Mouse (Mus musculus) forebrain, embryonic 16.5 days (tissue): Measurements from ENCODE around the gene S1pr3. TPM values are rescaled to one million over a fixed set of nuclear protein-coding genes. Genes with fewer than 3 reads are reported as not detected.
A peak's percentile ranks its signal among the peaks of the same experiment; 100 is the strongest.

Source experiments
- ATAC-seq: fragments of 200-750 bp; cut with Nextera tagmentation; 2 replicates; pipeline ENCODE4 v1.8.0; 2017; ENCODE audit warnings: mild to moderate bottlenecking, moderate library complexity
- H3K27ac ChIP-seq: fragments of 300-500 bp; sonication (generic); 2 replicates; pipeline ENCODE4 v1.5.1; 2014; ENCODE audit warnings: low read length, control low read depth
- H3K27me3 ChIP-seq: fragments of 300-500 bp; sonication (generic); replicated peaks from 2 replicates; pipeline ENCODE4 v1.6.1; 2014; ENCODE audit warnings: low read length; ENCODE audit not compliant: control insufficient read depth, insufficient read depth
- H3K36me3 ChIP-seq: fragments of 300-500 bp; sonication (generic); 2 replicates; pipeline ENCODE4 v1.6.1; 2014; ENCODE audit not compliant: control insufficient read depth, insufficient read depth
- H3K4me1 ChIP-seq: fragments of 300-500 bp; sonication (generic); replicated peaks from 2 replicates; pipeline ENCODE4 v1.6.1; 2014; ENCODE audit warnings: low read length; ENCODE audit not compliant: control insufficient read depth, insufficient read depth
- H3K4me2 ChIP-seq: fragments of 300-500 bp; sonication (generic); 2 replicates; pipeline ENCODE4 v1.6.1; 2014; ENCODE audit warnings: mild to moderate bottlenecking, low read length, control low read depth
- H3K4me3 ChIP-seq: fragments of 300-500 bp; sonication (generic); replicated peaks from 2 replicates; pipeline ENCODE4 v1.5.1; 2014; ENCODE audit warnings: mild to moderate bottlenecking, low read length, control low read depth
- H3K9ac ChIP-seq: fragments of 300-500 bp; sonication (generic); replicated peaks from 2 replicates; pipeline ENCODE4 v1.6.1; 2014; ENCODE audit warnings: low read depth, low read length, control low read depth
- H3K9me3 ChIP-seq: fragments of 300-500 bp; sonication (generic); 2 replicates; pipeline ENCODE4 v1.6.1; 2016; ENCODE audit warnings: low read length; ENCODE audit not compliant: control insufficient read depth
- WGBS: fragments of 180-500 bp; shearing (Covaris S2); extraction: QIAGEN DNeasy Blood & Tissue Kit; methylation state at CpG from one replicate; pipeline ENCODE4 v1.1.7; 2014; 5-methylcytosine and 5-hydroxymethylcytosine counted together
- polyA plus RNA-seq: library from polyadenylated mRNA; unstranded; fragments of >200 nt; fragmentation: Nextera tagmentation; extraction: Ambion mirVana; gene quantifications from 2 replicates; pipeline ENCODE4 v1.2.1, GENCODE M21; 2015

The S1pr3 gene
- 11.2 and 13.1 TPM in 2 replicates for polyA plus RNA-seq

GRCm38 (mm10) chr13:51408519-51409001 is at the start of gene S1pr3:
Gene S1pr3, plus strand, starts transcription at chr13:51408639.
- Histone ChIP-seq H3K27ac (no peak within 1 kb of the TSS), H3K27me3 (0 out of 2 replicates have a peak, but pooled peaks cover 4% of the 10 kb centered on the region), H3K4me1 (peaks cover 19% of the 10 kb centered on the region), H3K4me3 (peak within 1 kb of the TSS; percentile 38), H3K9me3 (no peaks in the 10 kb centered on the region), H3K9ac (peak within 1 kb of the TSS; percentile 52), H3K36me3 (no peaks in the 10 kb centered on the region), H3K4me2 (peak within 1 kb of the TSS; percentile 62)
- peak; percentile 75 for ATAC-seq
- WGBS, result under 1% methylated on average over 33 of the region's 33 CpGs

DNA sequence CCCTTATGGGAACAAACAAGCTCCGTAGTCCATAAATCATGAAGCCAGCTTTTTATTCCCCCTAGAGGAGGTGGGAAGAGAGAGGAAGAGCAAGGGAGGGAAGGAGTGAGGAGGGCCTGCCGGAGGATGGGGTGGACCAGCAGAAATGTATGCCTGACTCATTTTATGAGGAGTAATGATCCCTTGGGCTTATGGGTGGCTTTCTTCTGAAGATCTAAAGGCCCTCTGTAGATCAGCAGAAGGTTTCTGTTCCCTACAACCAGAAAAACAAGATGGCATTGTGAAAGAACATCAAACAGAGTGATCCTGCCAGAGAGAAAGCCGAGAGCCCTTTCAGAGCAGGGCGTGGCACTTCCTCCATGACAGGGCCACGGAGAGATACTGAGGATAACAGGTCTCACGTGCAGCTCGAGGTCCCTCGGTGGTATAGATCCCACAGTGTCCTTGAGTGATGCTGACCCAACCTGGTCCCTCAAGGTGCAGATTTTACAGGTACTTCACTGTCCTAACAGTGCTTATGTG is 47.9 kb upstream of the S1pr3 start:
- Histone ChIP-seq H3K4me2 (no peak overlapping the region), H3K27ac (no peak overlapping the region), H3K27me3 (no peaks in the 10 kb centered on the region), H3K4me3 (no peak overlapping the region), H3K36me3 (no peaks in the 10 kb centered on the region), H3K9me3 (no peaks in the 10 kb centered on the region), H3K4me1 (no peaks in the 10 kb centered on the region), H3K9ac (no peak overlapping the region)
- ATAC-seq, result no peak
- 90% methylated on average over 8 of the region's 8 CpGs for WGBS

- Histone ChIP-seq H3K9me3 (no peaks in the 10 kb centered on the region), H3K27ac (no peak overlapping the region), H3K4me2 (no peak overlapping the region), H3K27me3 (no peaks in the 10 kb centered on the region), H3K4me1 (no peaks in the 10 kb centered on the region), H3K36me3 (no peaks in the 10 kb centered on the region), H3K4me3 (no peak overlapping the region), H3K9ac (no peak overlapping the region)
- WGBS, result 87% methylated on average over 7 of the region's 7 CpGs
- no peak for ATAC-seq
These were observed 45.0 kb upstream of the S1pr3 start for GRCm38 (mm10) chr13:51363390-51363789.

GRCm38 (mm10) chr13:51363985-51364384 is 44.5 kb upstream of the S1pr3 start:
- no peak overlapping the region for H3K27ac ChIP-seq
- no peak overlapping the region for H3K4me3 ChIP-seq
- H3K4me2 ChIP-seq, result no peak overlapping the region
- H3K9ac ChIP-seq, result no peak overlapping the region
- H3K36me3 ChIP-seq, result no peaks in the 10 kb centered on the region
- no peaks in the 10 kb centered on the region for H3K27me3 ChIP-seq
- H3K9me3 ChIP-seq, result no peaks in the 10 kb centered on the region
- no peak for ATAC-seq
- no peaks in the 10 kb centered on the region for H3K4me1 ChIP-seq
- 59% methylated on average over 5 of the region's 5 CpGs for WGBS

- no peaks in the 10 kb centered on the region for H3K4me1 ChIP-seq
- no peak overlapping the region for H3K4me3 ChIP-seq
- no peak overlapping the region for H3K9ac ChIP-seq
- H3K27me3 ChIP-seq, result no peaks in the 10 kb centered on the region
- H3K27ac ChIP-seq, result no peak overlapping the region
- H3K9me3 ChIP-seq, result no peaks in the 10 kb centered on the region
- H3K36me3 ChIP-seq, result no peaks in the 10 kb centered on the region
- 89% methylated on average over 6 of the region's 6 CpGs for WGBS
- no peak for ATAC-seq
- H3K4me2 ChIP-seq, result no peak overlapping the region
These were observed 43.2 kb upstream of the S1pr3 start for GRCm38 (mm10) chr13:51365191-51365590.

DNA sequence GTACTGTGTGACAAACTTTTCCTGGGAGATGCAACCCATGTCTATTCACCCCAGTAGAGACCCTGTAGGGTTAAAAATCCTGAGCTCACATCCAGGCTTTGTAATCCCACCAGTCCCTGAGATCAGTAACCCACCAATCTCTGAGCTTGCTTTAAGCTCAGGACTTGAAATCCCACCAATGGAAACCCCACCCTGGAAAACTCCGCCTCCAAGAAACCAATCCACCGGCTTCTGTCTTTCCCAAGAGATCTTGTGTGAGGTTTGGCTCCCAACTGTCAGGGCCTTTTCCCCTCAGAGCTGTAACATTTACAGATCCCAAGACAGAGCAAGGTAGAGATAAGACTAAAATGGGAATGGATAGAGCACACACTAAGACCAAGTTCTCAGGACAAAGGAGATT is 40.1 kb upstream of the S1pr3 start:
- Histone ChIP-seq H3K9ac (no peak overlapping the region), H3K27me3 (no peaks in the 10 kb centered on the region), H3K4me2 (no peak overlapping the region), H3K4me1 (no peaks in the 10 kb centered on the region), H3K4me3 (no peak overlapping the region), H3K27ac (no peak overlapping the region), H3K36me3 (no peaks in the 10 kb centered on the region), H3K9me3 (no peaks in the 10 kb centered on the region)
- no peak for ATAC-seq
- 67% methylated on average over 2 of the region's 2 CpGs for WGBS

DNA sequence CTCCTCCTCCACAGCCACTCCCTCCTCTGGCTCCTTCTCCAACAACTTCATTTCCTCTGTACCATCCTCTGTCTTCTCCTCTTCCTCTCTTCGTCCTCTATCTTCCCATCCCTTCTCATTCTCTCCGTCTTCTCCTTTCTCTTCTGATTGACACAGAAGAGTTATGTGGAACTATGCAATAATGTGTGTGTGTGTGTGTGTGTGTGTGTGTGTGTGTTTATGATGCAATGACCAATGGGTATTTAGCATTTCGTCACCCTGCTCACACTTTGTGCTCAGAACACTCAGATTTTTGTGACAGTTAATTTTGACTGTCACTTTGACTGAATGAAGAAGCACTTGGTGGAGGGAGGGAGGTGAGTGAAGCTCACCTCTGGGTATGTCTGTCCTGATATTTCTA is 39.1 kb upstream of the S1pr3 start:
- ATAC-seq, result no peak
- no peaks in the 10 kb centered on the region for H3K4me1 ChIP-seq
- no peak overlapping the region for H3K4me3 ChIP-seq
- no peak overlapping the region for H3K4me2 ChIP-seq
- H3K36me3 ChIP-seq, result no peaks in the 10 kb centered on the region
- no peak overlapping the region for H3K9ac ChIP-seq
- no peaks in the 10 kb centered on the region for H3K27me3 ChIP-seq
- 93% methylated on average over 3 of the region's 3 CpGs for WGBS
- H3K27ac ChIP-seq, result no peak overlapping the region
- H3K9me3 ChIP-seq, result no peaks in the 10 kb centered on the region

- no peaks in the 10 kb centered on the region for H3K27me3 ChIP-seq
- peaks cover under 1% of the 10 kb centered on the region; the same call in 1 of the 2 replicates for H3K4me1 ChIP-seq
- H3K4me2 ChIP-seq, result no peak overlapping the region
- H3K9me3 ChIP-seq, result no peaks in the 10 kb centered on the region
- ATAC-seq, result no peak
- H3K9ac ChIP-seq, result no peak overlapping the region
- H3K27ac ChIP-seq, result no peak overlapping the region
- H3K4me3 ChIP-seq, result no peak overlapping the region
- H3K36me3 ChIP-seq, result no peaks in the 10 kb centered on the region
These were observed 35.4 kb upstream of the S1pr3 start for GRCm38 (mm10) chr13:51373086-51373485.

DNA sequence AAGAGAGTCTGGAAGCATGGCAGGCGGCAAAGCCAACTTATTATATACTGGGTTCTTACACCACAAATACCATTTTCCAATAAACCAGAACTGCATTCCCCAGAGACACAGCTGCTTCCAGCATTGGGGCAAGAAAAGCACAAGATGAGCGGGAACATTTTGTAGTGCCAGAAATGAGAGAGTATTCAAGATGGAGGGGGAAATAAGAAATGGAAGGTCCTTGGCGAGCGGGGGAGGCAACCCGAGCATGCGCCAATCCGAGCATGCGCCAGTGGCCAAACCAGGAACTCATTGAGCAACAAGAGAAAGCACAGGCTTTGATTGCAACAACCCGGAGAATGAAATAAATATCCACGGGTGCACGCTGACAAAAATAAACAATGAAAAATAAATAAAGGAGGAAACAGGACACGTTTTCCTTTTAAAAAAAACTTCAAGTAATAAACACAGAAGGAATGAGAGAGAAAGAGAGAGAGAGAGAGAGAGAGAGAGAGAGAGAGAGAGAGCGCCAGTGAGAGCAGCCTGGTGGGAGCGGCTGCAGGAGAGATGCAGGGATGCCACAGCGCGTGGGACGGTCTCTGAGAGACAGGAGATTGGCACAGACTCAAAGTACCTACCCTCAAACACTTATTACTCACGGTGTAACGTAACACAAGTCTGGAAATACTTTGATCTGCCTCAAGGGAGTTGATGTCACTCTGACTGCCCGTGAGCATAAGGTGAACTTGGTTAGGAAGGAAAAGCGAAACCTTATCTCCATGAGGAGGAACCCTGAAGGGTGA is 34.2 kb upstream of the S1pr3 start:
- H3K9me3 ChIP-seq, result no peaks in the 10 kb centered on the region
- H3K27me3 ChIP-seq, result no peaks in the 10 kb centered on the region
- no peak overlapping the region for H3K9ac ChIP-seq
- no peak overlapping the region for H3K27ac ChIP-seq
- H3K4me2 ChIP-seq, result no peak overlapping the region
- H3K4me1 ChIP-seq, result peaks cover 6% of the 10 kb centered on the region; the same call in 1 of the 2 replicates
- 81% methylated on average over 21 of the region's 21 CpGs for WGBS
- H3K36me3 ChIP-seq, result no peaks in the 10 kb centered on the region
- no peak for ATAC-seq
- no peak overlapping the region for H3K4me3 ChIP-seq
